ENCODE assay signal across 34 mouse cellular contexts in genomic region chr16:23130303-23130702, GRCm38 (mm10). TPM values are rescaled to one million over a fixed set of nuclear protein-coding genes. Genes with fewer than 3 reads are reported as not detected.
"Had no signal": no experiment of that assay in that cellular context is flagged by ENCODE, and none has a peak within 500 bp of the region (broad histone marks: within the 10 kb centered on the region; RNA-seq: fewer than 3 reads in every experiment).

No protein-coding gene starts in this region.

- H3K4me3 ChIP-seq: heart, adult 2 months; heart, embryonic 13.5 days; heart, embryonic 15.5 days; hindbrain, embryonic 13.5 days; hindbrain, embryonic 15.5 days; left cerebral cortex, adult 2 months; limb, embryonic 10.5 days; limb, embryonic 12.5 days; liver, embryonic 12.5 days had no signal

- H3K27me3 ChIP-seq: heart, embryonic 13.5 days; heart, embryonic 15.5 days; hindbrain, embryonic 13.5 days; hindbrain, embryonic 15.5 days; limb, embryonic 12.5 days; liver, embryonic 12.5 days had no signal

- DNase-seq: gastrocnemius, postnatal 14 days; gastrocnemius, postnatal 36 days; heart, adult 11 months; heart, adult 2 months; heart, postnatal 14 days; heart, postnatal 36 days; kidney, adult 18-20 months; kidney, adult 8-10 months; kidney, postnatal 10 days; kidney, postnatal 25 days; kidney, postnatal 4 days; layer of hippocampus, adult 9-11 months; layer of hippocampus, postnatal 36 days; liver had no signal

- H3K9me3 ChIP-seq: heart, embryonic 13.5 days; heart, embryonic 15.5 days; hindbrain, embryonic 13.5 days; hindbrain, embryonic 15.5 days; limb, embryonic 10.5 days; limb, embryonic 12.5 days; liver, embryonic 12.5 days had no signal

- H3K4me2 ChIP-seq: heart, embryonic 11.5 days; heart, embryonic 13.5 days; heart, embryonic 15.5 days; hindbrain, embryonic 13.5 days; hindbrain, embryonic 15.5 days; limb, embryonic 12.5 days; liver, embryonic 12.5 days had no signal

- ATAC-seq: hindbrain, postnatal 0 days; intestine, postnatal 0 days; liver, embryonic 12.5 days had no signal

- H3K27ac ChIP-seq: heart, adult 2 months; heart, embryonic 13.5 days; heart, embryonic 15.5 days; hindbrain, embryonic 13.5 days; hindbrain, embryonic 15.5 days; hindbrain, postnatal 0 days; left cerebral cortex, adult 2 months; limb, embryonic 10.5 days; limb, embryonic 12.5 days; liver, embryonic 12.5 days; liver, embryonic 14.5 days had no signal

- H3K9ac ChIP-seq: heart, embryonic 13.5 days; heart, embryonic 15.5 days; hindbrain, embryonic 15.5 days; limb, embryonic 12.5 days; liver, embryonic 12.5 days; liver, embryonic 14.5 days had no signal

- H3K36me3 ChIP-seq: heart, embryonic 15.5 days; hindbrain, embryonic 13.5 days; hindbrain, embryonic 15.5 days; limb, embryonic 12.5 days had no signal

RNA-seq across cellular contexts. Expression of gene Adipoq, which starts 16.0 kb away (rescaled TPM):
- total RNA-seq: hematopoietic stem cell, adult 5-6 weeks; hindbrain, postnatal 0 days; layer of hippocampus, adult 8-10 months; layer of hippocampus, postnatal 14 days; layer of hippocampus, postnatal 36 days; left cerebral cortex, adult 2 months; left cerebral cortex, postnatal 14 days; left cerebral cortex, postnatal 36 days had no signal
- polyA plus RNA-seq: heart, embryonic 15.5 days; hindbrain, embryonic 11.5 days; hindbrain, embryonic 13.5 days; hindbrain, embryonic 15.5 days; hindbrain, postnatal 0 days; intestine, embryonic 14.5 days; intestine, postnatal 0 days; kidney, embryonic 14.5 days; limb, embryonic 10.5 days; limb, embryonic 12.5 days; liver, embryonic 12.5 days; liver, embryonic 14.5 days had no signal
